Mouse (Mus musculus) limb, embryonic 14.5 days (tissue): ENCODE measurements around the gene Sympk. TPM values are rescaled to one million over a fixed set of nuclear protein-coding genes. Genes with fewer than 3 reads are reported as not detected.

Experiments
- ATAC-seq: fragments of 200-750 bp; cut with Nextera tagmentation; 2 replicates; pipeline ENCODE4 v1.8.0; 2017; ENCODE audit warnings: low read depth, moderate number of reproducible peaks, moderate TSS enrichment; ENCODE audit not compliant: low FRiP score
- DNase-seq: peaks from one replicate; pipeline ENCODE4 v3.0.0-alpha.2; 2015; ENCODE audit warnings: low spot score
- H3K27ac ChIP-seq: fragments of 300-500 bp; sonication (generic); replicated peaks from 2 replicates; pipeline ENCODE4 v1.5.1; 2014; ENCODE audit warnings: low read depth, mild to moderate bottlenecking, low read length, moderate library complexity, mixed read lengths
- H3K27me3 ChIP-seq: fragments of 300-500 bp; sonication (generic); 2 replicates; pipeline ENCODE4 v1.6.1; 2014; ENCODE audit warnings: low read length, mixed read lengths; ENCODE audit not compliant: control insufficient read depth, insufficient read depth
- H3K36me3 ChIP-seq: fragments of 300-500 bp; sonication (generic); 2 replicates; pipeline ENCODE4 v1.6.1; 2014; ENCODE audit warnings: mild to moderate bottlenecking, low read length, moderate library complexity, mixed read lengths; ENCODE audit not compliant: control insufficient read depth, insufficient read depth
- H3K4me1 ChIP-seq: fragments of 300-500 bp; sonication (generic); 2 replicates; pipeline ENCODE4 v1.6.1; 2014; ENCODE audit warnings: antibody characterized with exemption, low read length, mixed read lengths; ENCODE audit not compliant: control insufficient read depth, insufficient read depth
- H3K4me2 ChIP-seq: fragments of 300-500 bp; sonication (generic); replicated peaks from 2 replicates; pipeline ENCODE4 v1.6.1; 2014; ENCODE audit warnings: low read depth, mild to moderate bottlenecking, low read length, moderate library complexity; ENCODE audit not compliant: severe bottlenecking
- H3K4me3 ChIP-seq: fragments of 300-500 bp; sonication (generic); replicated peaks from 2 replicates; pipeline ENCODE4 v1.5.1; 2014; ENCODE audit warnings: low read length
- H3K9ac ChIP-seq: fragments of 300-500 bp; sonication (generic); 2 replicates; pipeline ENCODE4 v1.6.1; 2014; ENCODE audit warnings: mild to moderate bottlenecking, low read depth, low read length, moderate library complexity; ENCODE audit not compliant: severe bottlenecking
- H3K9me3 ChIP-seq: fragments of 300-500 bp; sonication (generic); 2 replicates; pipeline ENCODE4 v1.6.1; 2016; ENCODE audit warnings: low read length; ENCODE audit not compliant: control insufficient read depth
- POLR2A ChIP-seq: fragments of 200-500 bp; IDR thresholded peaks from 2 replicates; pipeline ENCODE4 v1.8.0; 2012; ENCODE audit warnings: inconsistent platforms, mild to moderate bottlenecking, moderate library complexity, borderline replicate concordance; ENCODE audit not compliant: insufficient read depth, insufficient read length; ENCODE audit errors: extremely low read depth
- WGBS: fragments of 180-500 bp; shearing (Covaris S2); extraction: QIAGEN DNeasy Blood & Tissue Kit; methylation state at CpG from one replicate; pipeline ENCODE4 v1.1.7; 2014; 5-methylcytosine and 5-hydroxymethylcytosine counted together
- microRNA-seq: library from miRNA; unstranded; fragments of <30 nt; microRNA quantifications from one replicate; pipeline ENCODE4, GENCODE M21; 2016
- polyA plus RNA-seq, 2 experiments: library from polyadenylated mRNA; depleted of rRNA in 1 of 2; stranded (reverse) in 1 of 2; unstranded in 1 of 2; fragments of >200 nt; fragmentation: Nextera tagmentation in 1 of 2; extraction: Ambion mirVana in 1 of 2; gene quantifications; 2 replicates each; pipeline versions ENCODE4 v1.2.1 to v1.2.3; 2012 to 2014

The Sympk gene
- polyA plus RNA-seq, 2 experiments = 23.0 to 97.0 TPM

DNA sequence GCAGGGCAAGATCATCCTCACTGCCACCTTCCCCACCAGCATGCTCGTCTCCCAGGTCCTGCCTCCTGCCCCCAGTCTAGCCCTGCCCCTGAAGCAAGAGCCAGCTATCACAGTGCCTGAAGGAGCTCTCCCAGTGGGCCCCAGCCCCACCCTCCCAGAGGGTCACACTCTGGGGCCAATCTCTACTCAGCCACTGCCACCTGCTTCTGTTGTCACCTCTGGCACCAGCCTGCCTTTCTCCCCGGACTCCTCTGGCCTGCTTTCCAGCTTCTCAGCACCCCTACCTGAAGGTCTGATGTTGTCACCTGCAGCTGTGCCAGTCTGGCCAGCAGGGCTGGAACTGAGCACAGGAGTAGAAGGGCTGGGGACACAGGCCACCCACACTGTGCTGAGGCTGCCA, 73.0 kb downstream of the Sympk start:
- H3K4me1 ChIP-seq = peaks cover 29% of the 10 kb centered on the region
- 52% methylated on average over 2 of the region's 2 CpGs for WGBS
- no peak for DNase-seq
- H3K36me3 ChIP-seq = peaks cover 14% of the 10 kb centered on the region
- H3K4me3 ChIP-seq = no peak overlapping the region
- TF ChIP-seq POLR2A = no peak
- no peak overlapping the region for H3K27ac ChIP-seq
- H3K9ac ChIP-seq = no peak overlapping the region
- no peaks in the 10 kb centered on the region for H3K27me3 ChIP-seq
- no peak overlapping the region for H3K4me2 ChIP-seq
- ATAC-seq = no peak
- H3K9me3 ChIP-seq = no peaks in the 10 kb centered on the region

DNA sequence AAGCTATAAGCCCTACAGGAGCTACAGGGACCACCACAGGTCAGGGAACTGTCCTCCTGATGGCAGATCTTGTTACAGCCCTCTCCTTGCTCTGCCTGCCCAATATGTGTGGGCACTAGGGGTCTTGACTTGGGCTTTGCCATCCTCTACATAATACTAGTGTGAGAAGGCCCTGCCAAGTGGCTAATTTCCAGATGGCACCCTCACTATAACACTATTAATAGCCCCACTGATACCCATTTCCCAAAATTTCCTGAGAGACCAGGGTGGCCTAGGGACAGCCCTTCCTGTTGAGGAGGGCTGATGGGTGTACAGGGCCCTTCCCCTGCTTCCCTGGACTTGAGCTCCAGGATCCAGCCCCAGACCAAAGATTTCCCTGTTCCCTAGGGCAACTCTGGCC, 73.7 kb downstream of the Sympk start:
- Histone ChIP-seq H3K4me1 (peaks cover 23% of the 10 kb centered on the region), H3K27me3 (no peaks in the 10 kb centered on the region), H3K27ac (no peak overlapping the region), H3K36me3 (peaks cover 14% of the 10 kb centered on the region), H3K4me3 (no peak overlapping the region), H3K9ac (no peak overlapping the region), H3K4me2 (no peak overlapping the region), H3K9me3 (no peaks in the 10 kb centered on the region)
- ATAC-seq (no peak), DNase-seq (no peak)
- no peak for TF ChIP-seq POLR2A

DNA sequence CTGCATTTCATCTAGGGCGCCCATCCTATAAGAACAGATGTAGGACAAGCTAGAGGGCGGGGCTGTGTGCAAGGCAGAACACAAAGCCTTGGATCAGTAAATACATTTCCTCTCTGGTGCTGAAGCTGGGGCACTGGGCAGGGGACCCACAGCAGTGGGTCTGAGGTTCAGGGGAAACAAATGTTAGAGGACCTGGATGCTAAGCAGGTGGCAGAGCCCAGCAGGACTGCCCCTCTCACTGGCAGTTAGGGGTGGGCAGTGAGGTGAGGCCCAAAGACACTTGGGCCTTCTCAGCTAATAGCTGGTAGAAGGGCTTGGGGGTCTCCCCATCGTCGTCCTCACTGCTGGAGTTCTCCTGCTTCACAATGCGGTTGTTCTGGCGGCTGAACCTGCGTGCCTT, 74.6 kb downstream of the Sympk start:
- no peak for TF ChIP-seq POLR2A
- no peak overlapping the region for H3K9ac ChIP-seq
- no peaks in the 10 kb centered on the region for H3K27me3 ChIP-seq
- no peak overlapping the region for H3K27ac ChIP-seq
- no peak overlapping the region for H3K4me2 ChIP-seq
- DNase-seq = no peak
- H3K36me3 ChIP-seq = peaks cover 14% of the 10 kb centered on the region
- ATAC-seq = no peak
- H3K4me3 ChIP-seq = no peak overlapping the region
- peaks cover 16% of the 10 kb centered on the region for H3K4me1 ChIP-seq
- H3K9me3 ChIP-seq = no peaks in the 10 kb centered on the region
- 68% methylated on average over 7 of the region's 7 CpGs for WGBS

DNA sequence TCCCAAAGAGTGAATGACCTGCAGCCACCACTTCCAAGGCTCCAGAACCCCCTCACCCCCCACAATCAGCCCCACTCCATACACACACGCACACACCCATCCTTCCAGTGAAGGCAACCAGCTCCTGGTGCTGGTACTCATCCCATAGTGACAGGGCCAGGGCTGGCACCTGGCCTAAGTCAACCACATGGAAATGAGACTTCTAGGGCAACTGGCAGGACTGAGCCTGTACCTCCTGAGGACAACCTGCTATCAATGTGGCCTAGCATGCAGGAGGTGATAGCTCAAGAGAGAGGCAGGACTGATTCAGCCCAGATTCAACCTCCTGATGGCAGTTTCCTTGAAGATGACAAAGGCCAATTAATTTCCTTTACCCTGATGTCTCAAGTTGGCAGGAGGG, 76.1 kb downstream of the Sympk start:
- DNase-seq (no peak), ATAC-seq (no peak)
- Histone ChIP-seq H3K27me3 (no peaks in the 10 kb centered on the region), H3K36me3 (peaks cover 14% of the 10 kb centered on the region), H3K4me3 (no peak overlapping the region), H3K27ac (no peak overlapping the region), H3K4me2 (no peak overlapping the region), H3K4me1 (peaks cover 16% of the 10 kb centered on the region), H3K9ac (no peak overlapping the region), H3K9me3 (no peaks in the 10 kb centered on the region)
- WGBS = 67% methylated on average over 1 of the region's 1 CpGs
- TF ChIP-seq POLR2A = no peak

DNA sequence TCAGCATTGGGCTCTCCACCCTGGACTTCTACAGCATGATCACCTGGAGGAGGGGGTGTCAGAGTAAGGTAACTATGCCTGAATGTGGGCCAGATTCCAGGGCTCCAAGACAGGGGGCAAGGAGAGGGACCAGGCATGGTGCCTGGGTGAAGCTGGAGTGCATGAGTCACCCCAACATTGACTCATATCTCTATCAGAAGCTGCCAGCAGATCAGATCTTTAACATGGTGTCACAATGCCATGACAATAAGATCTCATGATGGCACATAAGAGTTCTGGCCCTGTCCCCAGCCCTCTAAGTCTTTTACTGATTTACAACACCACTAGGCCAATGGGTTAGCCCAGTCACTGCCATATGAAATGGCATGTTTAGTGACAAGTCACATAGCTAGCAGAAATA, 79.6 kb downstream of the Sympk start:
- no peak for DNase-seq
- H3K4me1 ChIP-seq = no peaks in the 10 kb centered on the region
- no peaks in the 10 kb centered on the region for H3K27me3 ChIP-seq
- no peak overlapping the region for H3K4me2 ChIP-seq
- TF ChIP-seq POLR2A = no peak
- H3K9ac ChIP-seq = no peak overlapping the region
- H3K36me3 ChIP-seq = no peaks in the 10 kb centered on the region
- no peak overlapping the region for H3K4me3 ChIP-seq
- no peak overlapping the region for H3K27ac ChIP-seq
- ATAC-seq = no peak
- H3K9me3 ChIP-seq = no peaks in the 10 kb centered on the region

Small RNAs within 50 kb of the gene (microRNA-seq; reads per million reads assigned to microRNA genes)
- gene Mir3100 = not detected

Other genes starting within 250 kb of the Sympk start
- gene Psg19, start 225.9 kb upstream of the Sympk start, polyA plus RNA-seq (2012; rRNA removed) = 0.05 and 0.25 TPM in 2 replicates
- not detected in 2 replicates for gene Psg19, start 225.9 kb upstream of the Sympk start, polyA plus RNA-seq (2014; fragmentation: Nextera tagmentation; extraction: Ambion mirVana)
- gene Psg17, start 202.8 kb upstream of the Sympk start, polyA plus RNA-seq (2012; rRNA removed) = 0.47 and 0.48 TPM in 2 replicates
- not detected in 2 replicates for gene Psg17, start 202.8 kb upstream of the Sympk start, polyA plus RNA-seq (2014; fragmentation: Nextera tagmentation; extraction: Ambion mirVana)
- gene Mill2, start 184.4 kb upstream of the Sympk start, polyA plus RNA-seq (2012; rRNA removed) = 0.91 and 1.0 TPM in 2 replicates
- 0.21 TPM in 2 replicates for gene Mill2, start 184.4 kb upstream of the Sympk start, polyA plus RNA-seq (2014; fragmentation: Nextera tagmentation; extraction: Ambion mirVana)
- gene Pglyrp1, start 153.0 kb upstream of the Sympk start, polyA plus RNA-seq (2012; rRNA removed) = 0.60 and 1.9 TPM in 2 replicates
- 1.3 and 1.9 TPM in 2 replicates for gene Pglyrp1, start 153.0 kb upstream of the Sympk start, polyA plus RNA-seq (2014; fragmentation: Nextera tagmentation; extraction: Ambion mirVana)
- gene Ccdc61, start 114.0 kb upstream of the Sympk start, polyA plus RNA-seq (2012; rRNA removed) = 46.7 and 50.1 TPM in 2 replicates
- gene Ccdc61, start 114.0 kb upstream of the Sympk start, polyA plus RNA-seq (2014; fragmentation: Nextera tagmentation; extraction: Ambion mirVana) = 23.9 and 29.0 TPM in 2 replicates
- 1.3 TPM in 2 replicates for gene Nova2, start 98.5 kb upstream of the Sympk start, polyA plus RNA-seq (2012; rRNA removed)
- 0.37 and 0.57 TPM in 2 replicates for gene Nova2, start 98.5 kb upstream of the Sympk start, polyA plus RNA-seq (2014; fragmentation: Nextera tagmentation; extraction: Ambion mirVana)
- gene Nanos2, start 37.0 kb upstream of the Sympk start, polyA plus RNA-seq (2012; rRNA removed) = 0.06 TPM in 1 of 2 replicates, not detected in the other
- not detected in 2 replicates for gene Nanos2, start 37.0 kb upstream of the Sympk start, polyA plus RNA-seq (2014; fragmentation: Nextera tagmentation; extraction: Ambion mirVana)
- gene Mypop, start 33.1 kb upstream of the Sympk start, polyA plus RNA-seq (2012; rRNA removed) = 13.6 and 19.3 TPM in 2 replicates
- 5.3 and 5.7 TPM in 2 replicates for gene Mypop, start 33.1 kb upstream of the Sympk start, polyA plus RNA-seq (2014; fragmentation: Nextera tagmentation; extraction: Ambion mirVana)
- gene Irf2bp1, start 20.3 kb upstream of the Sympk start, polyA plus RNA-seq (2012; rRNA removed) = 36.1 and 46.8 TPM in 2 replicates
- 34.2 and 37.3 TPM in 2 replicates for gene Irf2bp1, start 20.3 kb upstream of the Sympk start, polyA plus RNA-seq (2014; fragmentation: Nextera tagmentation; extraction: Ambion mirVana)
- gene Foxa3, start 839 bp upstream of the Sympk start, polyA plus RNA-seq (2012; rRNA removed) = 5.3 and 6.7 TPM in 2 replicates
- gene Foxa3, start 839 bp upstream of the Sympk start, polyA plus RNA-seq (2014; fragmentation: Nextera tagmentation; extraction: Ambion mirVana) = 3.1 and 3.2 TPM in 2 replicates
- gene Rsph6a, start 30.3 kb downstream of the Sympk start, polyA plus RNA-seq (2012; rRNA removed) = 0.04 and 0.12 TPM in 2 replicates
- not detected in 2 replicates for gene Rsph6a, start 30.3 kb downstream of the Sympk start, polyA plus RNA-seq (2014; fragmentation: Nextera tagmentation; extraction: Ambion mirVana)
- 126 and 167 TPM in 2 replicates for gene Dmwd, start 51.9 kb downstream of the Sympk start, polyA plus RNA-seq (2012; rRNA removed)
- gene Dmwd, start 51.9 kb downstream of the Sympk start, polyA plus RNA-seq (2014; fragmentation: Nextera tagmentation; extraction: Ambion mirVana) = 21.8 and 26.5 TPM in 2 replicates
- gene Dmpk, start 59.5 kb downstream of the Sympk start, polyA plus RNA-seq (2012; rRNA removed) = 143 and 177 TPM in 2 replicates
- gene Dmpk, start 59.5 kb downstream of the Sympk start, polyA plus RNA-seq (2014; fragmentation: Nextera tagmentation; extraction: Ambion mirVana) = 33.1 and 37.1 TPM in 2 replicates
- gene Six5, start 70.2 kb downstream of the Sympk start, polyA plus RNA-seq (2012; rRNA removed) = 103 and 157 TPM in 2 replicates
- gene Six5, start 70.2 kb downstream of the Sympk start, polyA plus RNA-seq (2014; fragmentation: Nextera tagmentation; extraction: Ambion mirVana) = 19.1 and 20.3 TPM in 2 replicates
- 7.0 and 7.7 TPM in 2 replicates for gene Gm4969, start 94.0 kb downstream of the Sympk start, polyA plus RNA-seq (2012; rRNA removed)
- 2.5 and 4.0 TPM in 2 replicates for gene Gm4969, start 94.0 kb downstream of the Sympk start, polyA plus RNA-seq (2014; fragmentation: Nextera tagmentation; extraction: Ambion mirVana)
- gene Fbxo46, start 95.5 kb downstream of the Sympk start, polyA plus RNA-seq (2012; rRNA removed) = 10.6 and 14.6 TPM in 2 replicates
- 9.9 and 11.2 TPM in 2 replicates for gene Fbxo46, start 95.5 kb downstream of the Sympk start, polyA plus RNA-seq (2014; fragmentation: Nextera tagmentation; extraction: Ambion mirVana)
- 13.2 and 15.6 TPM in 2 replicates for gene Qpctl, start 124.9 kb downstream of the Sympk start, polyA plus RNA-seq (2012; rRNA removed)
- 11.1 and 12.1 TPM in 2 replicates for gene Qpctl, start 124.9 kb downstream of the Sympk start, polyA plus RNA-seq (2014; fragmentation: Nextera tagmentation; extraction: Ambion mirVana)
- 71.9 and 151 TPM in 2 replicates for gene Snrpd2, start 125.3 kb downstream of the Sympk start, polyA plus RNA-seq (2012; rRNA removed)
- 130 and 143 TPM in 2 replicates for gene Snrpd2, start 125.3 kb downstream of the Sympk start, polyA plus RNA-seq (2014; fragmentation: Nextera tagmentation; extraction: Ambion mirVana)
- 1.1 and 1.4 TPM in 2 replicates for gene Gipr, start 141.8 kb downstream of the Sympk start, polyA plus RNA-seq (2012; rRNA removed)
- gene Gipr, start 141.8 kb downstream of the Sympk start, polyA plus RNA-seq (2014; fragmentation: Nextera tagmentation; extraction: Ambion mirVana) = 0.32 TPM in 1 of 2 replicates, not detected in the other
- gene Eml2, start 152.0 kb downstream of the Sympk start, polyA plus RNA-seq (2012; rRNA removed) = 38.5 and 49.9 TPM in 2 replicates
- 1.5 and 3.6 TPM in 2 replicates for gene Eml2, start 152.0 kb downstream of the Sympk start, polyA plus RNA-seq (2014; fragmentation: Nextera tagmentation; extraction: Ambion mirVana)
- 9.2 and 15.5 TPM in 2 replicates for gene Gpr4, start 188.2 kb downstream of the Sympk start, polyA plus RNA-seq (2012; rRNA removed)
- gene Gpr4, start 188.2 kb downstream of the Sympk start, polyA plus RNA-seq (2014; fragmentation: Nextera tagmentation; extraction: Ambion mirVana) = 4.0 and 4.4 TPM in 2 replicates
- gene Opa3, start 204.0 kb downstream of the Sympk start, polyA plus RNA-seq (2012; rRNA removed) = 19.6 and 23.6 TPM in 2 replicates
- 27.5 and 31.7 TPM in 2 replicates for gene Opa3, start 204.0 kb downstream of the Sympk start, polyA plus RNA-seq (2014; fragmentation: Nextera tagmentation; extraction: Ambion mirVana)
- gene Vasp, start 247.4 kb downstream of the Sympk start, polyA plus RNA-seq (2012; rRNA removed) = 126 and 169 TPM in 2 replicates
- 66.7 and 67.0 TPM in 2 replicates for gene Vasp, start 247.4 kb downstream of the Sympk start, polyA plus RNA-seq (2014; fragmentation: Nextera tagmentation; extraction: Ambion mirVana)